Mouse (Mus musculus) cerebellum, adult 8-10 months (tissue): ENCODE data around the gene Cldn34b3.
"Not testable (repeated sequence)": the region's sequence is repeated elsewhere in the genome, so short reads cannot be mapped to it uniquely, and the experiment has no call there.

Experiments
- DNase-seq: peaks from one replicate; pipeline ENCODE4 v3.0.0; 2022

The Cldn34b3 gene

GRCm38 (mm10) chrX:76264004-76264403 lies at the start of gene Cldn34b3:
TSS of gene Cldn34b3 (plus strand) at chrX:76264304.
- DNase-seq = not testable (repeated sequence)
